Mouse (Mus musculus) adrenal gland, postnatal 0 days (tissue): ENCODE measurements around the gene Bace1. TPM values are rescaled to one million over a fixed set of nuclear protein-coding genes. Genes with fewer than 3 reads are reported as not detected.

Source experiments
- polyA plus RNA-seq: library from polyadenylated mRNA; unstranded; fragments of >200 nt; fragmentation: Nextera tagmentation; extraction: Ambion mirVana; gene quantifications from 2 replicates; pipeline ENCODE4 v1.2.1, GENCODE M21; 2015

Bace1 gene
- 22.5 and 25.4 TPM in 2 replicates for polyA plus RNA-seq

DNA sequence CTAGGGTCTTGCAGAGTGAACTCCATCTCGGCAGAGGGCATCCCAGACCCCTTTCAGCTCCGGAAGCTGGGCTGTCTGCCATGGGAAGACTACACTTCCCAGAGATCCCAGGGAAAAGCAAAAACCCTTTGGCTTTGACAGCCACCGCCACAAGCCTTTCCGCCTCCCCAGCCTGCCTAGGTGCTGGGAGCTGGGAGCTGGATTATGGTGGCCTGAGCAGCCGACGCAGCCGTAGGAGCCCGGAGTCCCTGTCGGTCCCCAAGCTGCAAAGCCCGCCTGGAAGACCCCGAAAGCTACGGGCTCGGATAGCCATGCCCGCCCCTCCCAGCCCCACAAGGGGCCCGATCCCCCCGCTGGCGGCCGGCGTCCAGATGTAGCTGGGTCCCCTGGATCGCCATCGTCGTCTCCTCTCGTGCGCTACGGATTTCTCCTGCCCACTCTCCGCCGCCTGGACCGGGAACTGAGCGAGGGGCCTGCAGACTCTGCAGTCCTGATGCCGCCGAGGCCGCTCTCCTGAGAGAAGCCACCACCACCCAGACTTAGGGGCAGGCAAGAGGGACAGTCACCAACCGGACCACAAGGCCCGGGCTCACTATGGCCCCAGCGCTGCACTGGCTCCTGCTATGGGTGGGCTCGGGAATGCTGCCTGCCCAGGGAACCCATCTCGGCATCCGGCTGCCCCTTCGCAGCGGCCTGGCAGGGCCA is at the start of gene Bace1:
TSS of gene Bace1 (plus strand) at position 147 of the 705 bp plus-strand sequence.

GRCm38 (mm10) chr9:45828291-45828963 is 10.0 kb upstream of the Bace1 start, which contains the start of gene Cep164:
Gene Cep164 (minus strand): TSS chr9:45828691.

GRCm38 (mm10) chr9:45906355-45907077 is 68.1 kb downstream of the Bace1 start, which contains the start of the genes Pcsk7 and Rnf214:
Gene Pcsk7 (plus strand): TSS chr9:45906497.
Gene Rnf214 (minus strand): TSS chr9:45906911.

Other genes starting within 250 kb of the Bace1 start
- 15.5 and 19.4 TPM in 2 replicates for gene Cep164, start 9.9 kb upstream of the Bace1 start, polyA plus RNA-seq
- 12.7 and 17.1 TPM in 2 replicates for gene Pcsk7, start 67.9 kb downstream of the Bace1 start, polyA plus RNA-seq
- 37.2 and 42.0 TPM in 2 replicates for gene Rnf214, start 68.3 kb downstream of the Bace1 start, polyA plus RNA-seq
- gene Tagln, start 97.5 kb downstream of the Bace1 start, polyA plus RNA-seq: 27.2 and 58.2 TPM in 2 replicates
- gene Sidt2, start 116.7 kb downstream of the Bace1 start, polyA plus RNA-seq: 72.1 and 128 TPM in 2 replicates
- 117 and 120 TPM in 2 replicates for gene Pafah1b2, start 174.1 kb downstream of the Bace1 start, polyA plus RNA-seq
- 9.4 and 10.3 TPM in 2 replicates for gene Sik3, start 174.2 kb downstream of the Bace1 start, polyA plus RNA-seq